Mouse (Mus musculus) macrophage (primary cell): ENCODE data around the gene Fes. TPM values are rescaled to one million over a fixed set of nuclear protein-coding genes. Genes with fewer than 3 reads are reported as not detected.

Experiments used
- H3K27ac ChIP-seq: fragments of 350-480 bp; formaldehyde crosslinking; 2 replicates; pipeline ENCODE4 v1.9.0; 2021
- H3K36me3 ChIP-seq: fragments of 350-480 bp; formaldehyde crosslinking; 2 replicates; pipeline ENCODE4 v1.9.0; 2021; ENCODE audit errors: inconsistent target
- H3K4me3 ChIP-seq: fragments of 350-480 bp; formaldehyde crosslinking; 2 replicates; pipeline ENCODE4 v1.9.0; 2021; ENCODE audit errors: inconsistent target
- H3K79me2 ChIP-seq: fragments of 350-480 bp; formaldehyde crosslinking; 2 replicates; pipeline ENCODE4 v1.9.0; 2021; ENCODE audit errors: inconsistent target
- WGBS: methylation state at CpG from one replicate; pipeline ENCODE4 v1.1.7; 2026; ENCODE audit warnings: inconsistent platforms; ENCODE audit not compliant: missing documents; 5-methylcytosine and 5-hydroxymethylcytosine counted together
- polyA plus RNA-seq: library from polyadenylated mRNA; stranded (reverse); fragments of 250-400 nt; gene quantifications from 3 replicates; pipeline ENCODE4 v1.2.4, GENCODE M21; 2018; ENCODE audit warnings: inconsistent platforms
- total RNA-seq, 78 experiments: library from RNA; depleted of rRNA; stranded (reverse); fragments of 250-400 nt; gene quantifications; 1 replicate in 9 of 78; 2 replicates in 24 of 78; 3 replicates in 43 of 78; 4 replicates in 2 of 78; pipeline ENCODE4 v1.2.4; 2018; ENCODE audit warnings: inconsistent platforms in 56 of 78

Gene Fes
- total RNA-seq (2018; cell fraction: chromatin; rRNA removed), result 100 to 1,000 TPM; 233 to 743 (median 466) TPM
- 100 to 1,000 TPM in 17 of 26 experiments, 10 to 100 TPM in 9; 77.5 to 143 (median 115) TPM for total RNA-seq (2018; cell fraction: cytosol; rRNA removed)
- 100 to 1,000 TPM; 141 to 390 (median 271) TPM for total RNA-seq (2018; cell fraction: nucleus; rRNA removed)
- 96.8 to 128 TPM (median 114 TPM) in 3 replicates for polyA plus RNA-seq

DNA sequence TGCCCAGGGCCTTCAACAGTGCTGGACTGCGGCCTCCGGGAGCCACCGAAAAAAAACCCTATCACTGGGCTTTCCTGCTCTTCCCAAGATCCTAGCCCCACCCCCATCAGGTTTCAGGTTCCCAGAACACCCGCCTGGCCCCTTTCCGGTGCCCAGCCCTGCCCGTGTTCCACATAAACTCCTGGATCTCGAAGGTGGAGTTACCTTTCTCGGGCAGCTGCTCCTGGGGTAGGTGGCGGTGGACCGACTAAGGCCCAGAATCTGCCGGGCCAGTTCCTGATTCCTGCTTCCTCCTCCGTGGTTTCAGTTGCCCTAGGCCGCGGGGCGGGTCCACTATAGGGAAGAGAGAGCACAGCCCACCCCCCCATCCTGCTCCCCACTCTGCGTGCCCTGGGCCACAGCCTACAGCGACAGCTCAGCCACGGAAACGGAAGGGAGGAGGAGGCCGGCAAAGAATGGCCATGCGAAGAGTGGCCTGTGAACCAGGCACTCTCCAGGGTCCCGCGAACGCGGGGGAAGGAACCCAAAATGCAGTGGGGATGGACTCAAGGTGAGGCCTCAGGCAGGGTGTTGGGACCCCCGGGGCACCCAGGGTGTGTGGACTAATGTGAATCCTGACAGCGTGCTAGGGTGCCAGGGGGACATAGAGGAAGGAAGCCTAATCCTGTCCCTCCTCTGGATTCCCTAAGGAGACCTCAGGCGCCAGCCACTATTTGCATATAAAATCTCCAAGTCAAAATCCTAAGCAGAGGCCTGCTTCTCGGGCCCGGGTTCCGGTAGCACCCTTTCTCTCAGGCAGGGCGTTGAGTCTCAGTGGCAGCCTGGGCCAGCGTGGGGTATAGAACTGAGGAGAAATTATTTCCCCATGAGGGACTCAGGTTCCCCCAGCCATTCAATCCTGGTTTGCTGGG lies at the start of gene Fes:
Gene Fes, minus strand, starts transcription at position 314 of the 911 bp plus-strand sequence.
- Histone ChIP-seq H3K79me2 (peaks cover 88% of the 10 kb centered on the region), H3K4me3 (peak within 1 kb of the TSS; percentile 93), H3K36me3 (peaks cover 49% of the 10 kb centered on the region), H3K27ac (peak within 1 kb of the TSS; percentile 100)
- 2% methylated on average over 32 of the region's 33 CpGs for WGBS

DNA sequence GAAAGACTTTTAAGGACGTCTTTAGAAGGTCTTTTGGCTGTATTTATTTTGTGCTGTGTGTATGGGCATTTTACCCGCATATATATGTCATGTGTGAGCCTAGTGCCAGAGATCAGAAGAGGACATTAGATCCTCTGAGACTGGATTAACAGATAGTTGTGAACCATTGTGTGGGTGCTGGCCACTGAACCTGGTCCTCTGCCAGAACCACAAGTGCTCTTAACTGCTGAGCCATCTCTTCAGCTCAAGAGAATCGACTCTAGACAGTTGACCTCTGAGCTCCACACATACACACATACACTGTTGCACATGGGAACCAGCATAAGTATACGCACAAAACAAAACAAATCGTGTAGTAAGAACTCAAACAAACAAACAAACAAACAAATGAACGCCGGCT lies 48.8 kb upstream of the Fes start:
- H3K36me3 ChIP-seq, result no peaks in the 10 kb centered on the region
- H3K27ac ChIP-seq, result no peak overlapping the region
- 90% methylated on average over 7 of the region's 7 CpGs for WGBS
- no peak overlapping the region for H3K4me3 ChIP-seq
- no peaks in the 10 kb centered on the region for H3K79me2 ChIP-seq

DNA sequence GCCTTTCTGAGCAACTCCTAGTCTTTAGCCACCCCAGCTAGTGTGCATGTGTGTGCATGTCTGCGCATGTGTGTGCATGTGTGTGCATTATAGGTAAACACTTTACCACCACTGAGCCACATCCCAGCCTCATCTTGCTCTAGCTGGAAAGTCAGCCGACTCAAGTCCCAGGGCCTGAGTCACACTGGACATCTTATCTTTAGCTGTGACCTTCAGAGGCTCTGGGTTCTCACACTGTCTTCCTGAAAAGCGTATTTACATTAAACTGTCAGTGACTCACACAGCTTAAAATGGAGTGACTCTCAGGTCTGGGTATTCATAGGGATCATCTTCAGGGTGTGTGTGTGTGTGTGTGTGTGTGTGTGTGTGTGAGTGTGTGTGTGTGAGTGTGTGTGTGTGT lies 47.8 kb upstream of the Fes start:
- H3K4me3 ChIP-seq, result no peak overlapping the region
- no peak overlapping the region for H3K27ac ChIP-seq
- WGBS, result 88% methylated on average over 3 of the region's 3 CpGs
- no peaks in the 10 kb centered on the region for H3K36me3 ChIP-seq
- H3K79me2 ChIP-seq, result no peaks in the 10 kb centered on the region

DNA sequence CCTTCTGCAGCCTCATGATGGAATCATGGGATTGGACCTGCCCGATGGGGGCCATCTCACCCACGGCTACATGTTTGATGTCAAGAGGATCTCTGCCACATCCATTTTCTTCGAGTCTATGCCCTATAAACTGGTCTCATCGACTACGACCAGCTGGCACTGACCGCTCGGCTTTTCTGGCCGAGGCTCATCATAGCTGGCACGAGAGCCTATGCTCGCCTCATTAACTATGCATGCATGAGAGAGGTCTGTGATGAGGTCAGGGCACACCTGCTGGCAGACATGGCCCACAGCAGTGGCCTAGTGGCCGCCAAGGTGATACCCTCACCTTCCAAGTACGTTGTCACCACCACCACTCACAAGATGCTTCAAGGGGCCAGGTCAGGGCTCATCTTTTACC lies 41.9 kb upstream of the Fes start:
- WGBS, result 94% methylated on average over 11 of the region's 12 CpGs
- Histone ChIP-seq H3K79me2 (no peaks in the 10 kb centered on the region), H3K36me3 (no peaks in the 10 kb centered on the region), H3K27ac (no peak overlapping the region), H3K4me3 (no peak overlapping the region)

GRCm38 (mm10) chr7:80427730-80428129 lies 40.0 kb upstream of the Fes start:
- Histone ChIP-seq H3K27ac (peak overlapping the region; percentile 91), H3K4me3 (no peak overlapping the region), H3K36me3 (no peaks in the 10 kb centered on the region), H3K79me2 (no peaks in the 10 kb centered on the region)
- 15% methylated on average over 5 of the region's 5 CpGs for WGBS

GRCm38 (mm10) chr7:80426363-80426762 lies 38.6 kb upstream of the Fes start:
- H3K27ac ChIP-seq, result peak overlapping the region; percentile 91
- no peak overlapping the region for H3K4me3 ChIP-seq
- WGBS, result 8% methylated on average over 7 of the region's 7 CpGs
- no peaks in the 10 kb centered on the region for H3K79me2 ChIP-seq
- H3K36me3 ChIP-seq, result no peaks in the 10 kb centered on the region

DNA sequence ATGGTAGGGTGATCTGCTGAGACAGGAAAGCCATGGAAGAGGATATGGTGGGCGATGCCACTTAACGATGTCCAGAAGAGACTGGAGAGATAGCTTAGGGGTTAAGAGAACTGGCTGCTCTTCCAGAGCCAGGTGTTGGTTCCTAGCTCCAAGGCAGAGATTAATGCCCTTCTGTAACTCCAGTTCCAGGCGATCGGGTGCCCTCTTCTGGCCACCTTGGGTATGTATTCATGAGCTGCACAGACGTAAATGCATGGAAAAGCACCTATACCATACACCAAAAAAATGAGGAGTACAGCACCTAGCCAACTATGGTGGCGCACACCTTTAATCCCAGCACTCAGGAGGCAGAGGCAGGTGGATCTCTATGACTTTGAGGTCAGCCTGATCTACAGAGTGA lies 37.0 kb upstream of the Fes start:
- H3K27ac ChIP-seq, result peak overlapping the region; percentile 91; the same call in 1 of the 2 replicates
- H3K79me2 ChIP-seq, result no peaks in the 10 kb centered on the region
- 96% methylated on average over 6 of the region's 6 CpGs for WGBS
- H3K4me3 ChIP-seq, result no peak overlapping the region
- no peaks in the 10 kb centered on the region for H3K36me3 ChIP-seq

GRCm38 (mm10) chr7:80422759-80423480 lies 35.2 kb upstream of the Fes start:
- no peak overlapping the region for H3K4me3 ChIP-seq

DNA sequence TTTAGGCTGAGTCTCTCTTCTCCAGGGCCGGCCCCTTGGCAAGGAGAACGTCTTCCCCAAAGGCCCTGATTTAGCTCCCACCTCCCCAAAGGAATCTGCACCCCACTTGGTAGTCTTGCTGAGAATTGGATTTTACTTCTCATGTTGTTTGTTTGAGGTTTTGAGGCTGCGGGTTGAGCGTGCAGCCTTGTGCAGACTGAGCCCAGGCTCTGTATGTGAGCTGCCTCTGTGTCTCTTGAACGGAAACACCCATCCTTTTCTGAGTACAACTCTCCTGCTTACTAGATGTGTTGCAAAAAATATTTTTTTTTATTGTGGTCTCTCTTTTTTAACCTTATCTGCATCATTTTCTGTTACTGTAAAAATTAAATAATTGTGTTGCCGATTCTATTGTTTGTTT lies 33.8 kb upstream of the Fes start:
- Histone ChIP-seq H3K79me2 (no peaks in the 10 kb centered on the region), H3K4me3 (no peak overlapping the region), H3K36me3 (no peaks in the 10 kb centered on the region), H3K27ac (no peak overlapping the region)
- WGBS, result 100% methylated on average over 5 of the region's 6 CpGs

More at GRCm38 (mm10) chr7:80422759-80423480, 35.2 kb upstream of the Fes start:
- no peak overlapping the region for H3K27ac ChIP-seq
- no peaks in the 10 kb centered on the region for H3K79me2 ChIP-seq
- WGBS, result 57% methylated on average over 20 of the region's 20 CpGs
- H3K36me3 ChIP-seq, result no peaks in the 10 kb centered on the region

GRCm38 (mm10) chr7:80420586-80420985 lies 32.8 kb upstream of the Fes start:
- Histone ChIP-seq H3K79me2 (no peaks in the 10 kb centered on the region), H3K4me3 (no peak overlapping the region), H3K27ac (no peak overlapping the region), H3K36me3 (no peaks in the 10 kb centered on the region)
- WGBS, result 89% methylated on average over 4 of the region's 4 CpGs

DNA sequence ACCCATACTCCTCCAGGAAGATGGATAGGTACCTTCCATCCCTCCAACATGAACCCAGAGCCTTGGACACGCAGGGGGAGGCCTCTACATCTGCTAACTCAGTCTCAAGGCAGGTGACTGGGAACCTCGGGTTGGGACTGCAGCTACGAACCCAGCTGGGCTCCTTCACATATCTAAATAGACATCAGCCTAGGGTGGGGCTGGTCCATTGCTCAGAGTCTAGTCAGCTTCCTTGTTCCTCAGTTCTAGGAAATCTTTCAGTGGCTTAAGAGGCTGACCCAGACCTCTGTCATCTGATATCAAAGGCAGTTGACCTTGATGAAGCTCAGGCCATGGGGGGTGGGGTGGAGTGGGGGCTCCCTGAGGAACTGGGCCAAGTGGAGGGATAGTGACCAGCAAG lies 31.5 kb upstream of the Fes start:
- 76% methylated on average over 3 of the region's 3 CpGs for WGBS
- Histone ChIP-seq H3K36me3 (no peaks in the 10 kb centered on the region), H3K79me2 (no peaks in the 10 kb centered on the region), H3K4me3 (no peak overlapping the region), H3K27ac (no peak overlapping the region)

- H3K79me2 ChIP-seq, result no peaks in the 10 kb centered on the region
- H3K4me3 ChIP-seq, result no peak overlapping the region
- 92% methylated on average over 3 of the region's 3 CpGs for WGBS
- H3K27ac ChIP-seq, result no peak overlapping the region
- no peaks in the 10 kb centered on the region for H3K36me3 ChIP-seq
Measured at GRCm38 (mm10) chr7:80418036-80418435, 30.3 kb upstream of the Fes start.

DNA sequence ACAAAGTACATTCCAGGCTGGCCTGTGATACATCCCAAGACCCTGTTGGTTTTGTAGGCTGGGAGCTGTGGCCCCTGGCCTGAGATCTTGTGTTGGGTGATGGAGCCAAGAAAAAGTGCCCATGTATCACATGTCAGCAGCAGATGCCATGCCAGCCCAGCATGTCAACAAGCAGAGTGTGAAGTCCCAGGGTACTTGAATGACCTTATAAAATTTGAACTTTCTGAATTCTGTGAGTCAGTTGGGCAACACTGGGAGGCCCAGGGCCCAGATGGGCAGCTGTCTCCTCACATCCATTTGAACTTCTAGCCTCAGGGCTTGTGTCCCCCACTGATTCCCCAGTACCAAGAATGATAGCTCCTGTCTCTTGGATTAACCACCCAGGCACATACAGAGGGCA lies 29.9 kb upstream of the Fes start:
- H3K27ac ChIP-seq, result no peak overlapping the region
- H3K36me3 ChIP-seq, result no peaks in the 10 kb centered on the region
- H3K79me2 ChIP-seq, result no peaks in the 10 kb centered on the region
- H3K4me3 ChIP-seq, result no peak overlapping the region

GRCm38 (mm10) chr7:80416969-80417368 lies 29.2 kb upstream of the Fes start:
- no peaks in the 10 kb centered on the region for H3K79me2 ChIP-seq
- 60% methylated on average over 7 of the region's 7 CpGs for WGBS
- H3K27ac ChIP-seq, result no peak overlapping the region
- H3K4me3 ChIP-seq, result no peak overlapping the region
- no peaks in the 10 kb centered on the region for H3K36me3 ChIP-seq
